Mouse (Mus musculus) forebrain, embryonic 10.5 days (tissue): Measurements from ENCODE around the gene Hist2h2bb. TPM values are rescaled to one million over a fixed set of nuclear protein-coding genes. Genes with fewer than 3 reads are reported as not detected.

ENCODE experiments used
- DNase-seq: peaks from one replicate; pipeline ENCODE4 v3.0.0-alpha.2; 2017; ENCODE audit warnings: low spot score; ENCODE audit errors: extremely low spot score
- H3K27ac ChIP-seq: fragments of 300-500 bp; sonication (generic); 2 replicates; pipeline ENCODE4 v1.5.1; 2016; ENCODE audit warnings: mild to moderate bottlenecking
- H3K27me3 ChIP-seq: fragments of 300-500 bp; sonication (generic); 2 replicates; pipeline ENCODE4 v1.6.1; 2016; ENCODE audit warnings: mild to moderate bottlenecking; ENCODE audit not compliant: poor library complexity, severe bottlenecking
- H3K36me3 ChIP-seq: fragments of 300-500 bp; sonication (generic); replicated peaks from 2 replicates; pipeline ENCODE4 v1.6.1; 2016; ENCODE audit warnings: mild to moderate bottlenecking, moderate library complexity
- H3K4me1 ChIP-seq: fragments of 300-500 bp; sonication (generic); 2 replicates; pipeline ENCODE4 v1.6.1; 2016
- H3K4me3 ChIP-seq: fragments of 300-500 bp; sonication (generic); 2 replicates; pipeline ENCODE4 v1.5.1; 2016; ENCODE audit warnings: mild to moderate bottlenecking, moderate library complexity
- H3K9me3 ChIP-seq: fragments of 300-500 bp; sonication (generic); 2 replicates; pipeline ENCODE4 v1.6.1; 2016; ENCODE audit warnings: mild to moderate bottlenecking, moderate library complexity
- WGBS: fragments of 180-500 bp; shearing (Covaris S2); methylation state at CpG from one replicate; pipeline ENCODE4 v1.1.7; 2016; 5-methylcytosine and 5-hydroxymethylcytosine counted together
- microRNA-seq: library from miRNA; unstranded; fragments of <30 nt; microRNA quantifications from one replicate; pipeline ENCODE4, GENCODE M21; 2017
- polyA plus RNA-seq: library from polyadenylated mRNA; unstranded; fragments of >200 nt; fragmentation: Nextera tagmentation; extraction: Ambion mirVana; gene quantifications from 2 replicates; pipeline ENCODE4 v1.2.1, GENCODE M21; 2016

The Hist2h2bb gene
- polyA plus RNA-seq, 1 experiment from 2014 or later = 10.5 TPM

- Histone ChIP-seq H3K4me3 (no peak overlapping the region), H3K4me1 (peaks cover 7% of the 10 kb centered on the region; the same call in 1 of the 2 replicates), H3K27ac (no peak overlapping the region), H3K9me3 (no peaks in the 10 kb centered on the region; the same call in 1 of the 2 replicates), H3K27me3 (no peaks in the 10 kb centered on the region), H3K36me3 (no peaks in the 10 kb centered on the region)
- DNase-seq = peak; percentile 13
- 74% methylated on average over 8 of the region's 8 CpGs for WGBS
Measured at GRCm38 (mm10) chr3:96312341-96313098, 43.0 kb downstream of the Hist2h2bb start.

Small RNAs within 50 kb of the gene (microRNA-seq; reads per million reads assigned to microRNA genes)
- not detected for gene Gm44492
- gene Gm47311 = not detected
- not detected for gene Gm47313

Other genes starting within 250 kb of the Hist2h2bb start
- gene Vps45, start 211.3 kb upstream of the Hist2h2bb start, polyA plus RNA-seq = 24.1 and 28.0 TPM in 2 replicates
- gene Otud7b, start 165.2 kb upstream of the Hist2h2bb start, polyA plus RNA-seq = 14.1 and 20.8 TPM in 2 replicates
- gene Mtmr11, start 107.7 kb upstream of the Hist2h2bb start, polyA plus RNA-seq = 9.3 TPM in 2 replicates
- gene Sf3b4, start 97.4 kb upstream of the Hist2h2bb start, polyA plus RNA-seq = 276 and 284 TPM in 2 replicates
- gene Sv2a, start 88.6 kb upstream of the Hist2h2bb start, polyA plus RNA-seq = 2.1 and 3.5 TPM in 2 replicates
- 89.3 and 93.0 TPM in 2 replicates for gene Bola1, start 50.0 kb upstream of the Hist2h2bb start, polyA plus RNA-seq
- not detected in 2 replicates for gene Hist2h2ab, start 49.9 kb upstream of the Hist2h2bb start, polyA plus RNA-seq
- 11.3 and 12.6 TPM in 2 replicates for gene Hist2h2ac, start 48.9 kb upstream of the Hist2h2bb start, polyA plus RNA-seq
- 12.8 and 15.5 TPM in 2 replicates for gene Hist2h2be, start 48.6 kb upstream of the Hist2h2bb start, polyA plus RNA-seq
- gene Hist2h3c2, start 30.6 kb upstream of the Hist2h2bb start, polyA plus RNA-seq = 5.9 and 6.4 TPM in 2 replicates
- gene Hist2h2aa2, start 29.5 kb upstream of the Hist2h2bb start, polyA plus RNA-seq = 19.2 and 34.4 TPM in 2 replicates
- 8.1 and 16.6 TPM in 2 replicates for gene Hist2h2aa1, start 24.3 kb upstream of the Hist2h2bb start, polyA plus RNA-seq
- gene Hist2h3c1, start 23.1 kb upstream of the Hist2h2bb start, polyA plus RNA-seq = 0.86 TPM in 1 of 2 replicates, not detected in the other
- gene Hist2h4, start 6.4 kb upstream of the Hist2h2bb start, polyA plus RNA-seq = 12.0 and 14.2 TPM in 2 replicates
- gene Hist2h3b, start 1.1 kb upstream of the Hist2h2bb start, polyA plus RNA-seq = 48.0 and 48.8 TPM in 2 replicates
- gene Fcgr1, start 24.2 kb downstream of the Hist2h2bb start, polyA plus RNA-seq = 0.84 and 1.3 TPM in 2 replicates
- gene BC107364, start 182.6 kb downstream of the Hist2h2bb start, polyA plus RNA-seq = 0.20 TPM in 1 of 2 replicates, not detected in the other